Mouse (Mus musculus) cerebellum, adult 18-20 months (tissue): ENCODE measurements at regions not wholly inside any gene's neighbourhood (a gene's known extent, or its start where the extent isn't known, plus 50 kb on each side); places are given as distances from the start of the nearest gene placed in this dataset.

Experiments used
- DNase-seq, 2 experiments: peaks; one replicate each; pipeline ENCODE4 v3.0.0; 2021

DNA sequence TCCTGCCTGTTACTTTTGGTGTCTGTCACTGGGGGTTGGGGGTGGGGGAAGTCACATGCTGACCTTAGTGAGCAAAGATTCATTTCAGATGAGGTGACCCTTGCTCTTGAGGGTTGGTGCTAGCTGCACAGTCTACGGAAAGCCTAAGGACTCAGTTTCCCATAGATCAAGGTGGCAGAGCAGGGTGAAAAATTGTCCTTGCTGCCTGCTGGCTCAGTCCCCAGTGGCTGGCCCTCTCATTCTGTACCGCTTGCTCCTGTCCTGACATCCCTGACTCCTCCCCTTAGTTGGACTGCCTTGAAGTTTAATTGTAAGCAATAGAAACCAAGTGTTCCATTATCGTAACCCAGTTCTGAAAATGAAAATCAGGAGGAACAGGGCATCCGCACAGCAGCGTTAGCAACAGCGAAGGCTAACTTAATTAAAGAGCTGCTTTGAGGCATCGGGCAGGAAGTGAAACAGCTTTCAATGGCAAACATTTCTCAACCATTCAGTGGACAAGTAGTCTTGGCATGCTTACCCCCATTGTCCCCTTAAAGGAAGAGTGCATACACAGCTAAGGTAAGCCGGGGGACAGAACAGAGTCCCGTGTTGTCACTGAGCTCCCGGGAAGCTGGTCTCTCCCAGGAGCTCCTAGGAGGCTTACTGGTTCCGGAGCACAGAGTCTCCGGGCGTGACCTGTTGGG lies 151.9 kb upstream of the Id2 start:
- no peak for DNase-seq

GRCm38 (mm10) chr12:25246566-25246965 lies 149.6 kb upstream of the Id2 start:
- no peak for DNase-seq

DNA sequence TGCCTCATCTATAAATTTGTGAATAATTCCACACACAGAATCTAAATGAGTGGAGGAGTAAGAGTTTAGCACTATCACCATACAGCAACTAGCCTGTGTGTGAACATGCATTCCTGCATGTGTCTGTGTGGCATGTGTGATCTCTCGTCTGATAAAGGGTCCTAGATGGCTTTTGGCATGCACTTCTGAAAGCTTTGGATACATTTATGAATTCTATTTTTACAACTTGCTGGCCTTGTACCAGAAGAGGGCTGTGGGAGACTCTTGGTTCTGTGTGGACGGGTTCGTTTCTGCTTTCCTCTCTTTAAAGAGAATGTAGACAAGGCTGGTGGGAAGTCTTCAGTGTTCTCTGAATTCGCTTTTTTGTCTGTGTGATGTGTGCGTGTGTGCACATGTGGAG lies 148.7 kb upstream of the Id2 start:
- DNase-seq = no peak

DNA sequence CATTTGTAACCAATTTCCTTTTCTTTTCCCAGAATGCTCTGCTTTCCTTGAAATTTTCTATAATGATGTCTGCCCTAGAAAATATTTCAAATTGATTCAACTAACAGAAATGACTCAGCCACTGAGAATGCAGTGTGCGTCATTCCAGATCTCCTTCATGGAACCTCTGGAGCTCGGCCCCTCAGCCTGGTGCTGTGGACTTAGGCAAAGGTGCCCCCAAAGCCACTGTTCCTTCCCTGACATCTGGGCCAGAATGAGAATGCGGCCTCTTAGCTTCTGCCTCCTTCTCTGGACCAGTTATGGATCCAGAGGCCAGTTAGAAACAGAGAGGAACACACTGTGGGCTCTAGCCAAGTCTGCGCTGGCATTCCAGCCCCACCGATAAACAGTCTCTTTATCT lies 148.3 kb upstream of the Id2 start:
- no peak for DNase-seq

- no peak for DNase-seq
These were observed 147.7 kb upstream of the Id2 start for GRCm38 (mm10) chr12:25244666-25245065.

GRCm38 (mm10) chr12:25243901-25244300 lies 147.0 kb upstream of the Id2 start:
- no peak for DNase-seq

DNA sequence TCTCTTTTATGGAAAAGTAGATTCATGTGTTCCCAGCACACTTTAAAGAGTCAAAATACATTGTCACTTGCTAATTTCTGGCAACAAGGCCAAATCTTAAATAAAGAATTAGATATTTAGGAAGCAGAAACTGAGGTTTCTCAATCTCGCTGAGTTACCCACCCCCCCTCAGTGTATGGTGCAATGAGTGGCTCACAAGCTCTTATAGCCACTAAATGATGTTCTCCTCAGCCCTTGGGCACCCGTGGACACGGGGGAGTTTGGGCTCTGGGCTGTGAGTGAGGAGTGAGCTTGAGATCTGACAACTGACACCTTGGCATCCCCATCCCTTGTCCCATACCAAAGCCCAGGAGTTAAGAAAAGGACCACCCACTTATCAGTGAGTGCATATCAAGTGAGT lies 145.4 kb upstream of the Id2 start:
- no peak for DNase-seq

DNA sequence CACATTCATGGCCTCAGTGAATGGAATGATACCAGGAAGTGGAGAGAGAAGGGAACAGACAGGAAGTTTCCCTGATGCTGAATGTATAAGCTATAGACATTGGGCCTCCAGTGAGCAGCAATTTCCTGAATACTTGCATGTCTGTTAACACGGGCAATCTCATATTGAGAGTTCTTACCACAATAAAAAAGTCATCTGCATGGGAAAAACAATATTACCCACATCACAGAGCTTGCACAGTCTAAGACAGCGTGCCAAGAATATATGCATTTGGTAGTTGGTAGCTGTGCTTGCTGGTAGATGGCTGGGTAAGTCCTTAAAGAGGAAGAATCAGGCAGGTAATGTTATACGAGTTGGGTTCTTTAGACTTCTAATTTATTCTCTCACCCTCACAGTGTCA lies 144.7 kb upstream of the Id2 start:
- DNase-seq = no peak

GRCm38 (mm10) chr12:25240796-25241195 lies 143.9 kb upstream of the Id2 start:
- DNase-seq = peak in 1 of 2 experiments; percentile 25

GRCm38 (mm10) chr12:25240142-25240541 lies 143.2 kb upstream of the Id2 start:
- peak; percentile 15 to 29 for DNase-seq

DNA sequence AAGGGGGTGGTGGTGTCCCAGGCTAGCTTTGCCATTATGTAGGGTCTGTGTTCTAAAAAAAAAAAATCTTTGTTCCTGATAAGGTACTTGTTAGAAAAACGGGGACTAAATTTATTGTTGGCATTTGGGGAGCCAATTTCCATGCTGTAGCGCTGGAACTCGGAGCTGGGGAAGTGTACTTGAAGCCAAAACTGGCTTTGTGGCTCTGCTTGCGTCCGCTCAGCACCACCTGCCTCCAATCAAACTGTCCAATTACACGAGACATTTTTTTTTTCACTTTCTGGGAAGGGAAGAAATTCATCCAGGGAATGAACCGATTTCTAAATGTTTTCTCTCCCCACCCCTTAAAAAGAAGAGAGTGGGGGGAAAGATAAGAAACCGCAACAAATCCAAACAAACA lies 138.1 kb upstream of the Id2 start:
- DNase-seq = no peak

GRCm38 (mm10) chr12:25234636-25235035 lies 137.7 kb upstream of the Id2 start:
- no peak for DNase-seq

DNA sequence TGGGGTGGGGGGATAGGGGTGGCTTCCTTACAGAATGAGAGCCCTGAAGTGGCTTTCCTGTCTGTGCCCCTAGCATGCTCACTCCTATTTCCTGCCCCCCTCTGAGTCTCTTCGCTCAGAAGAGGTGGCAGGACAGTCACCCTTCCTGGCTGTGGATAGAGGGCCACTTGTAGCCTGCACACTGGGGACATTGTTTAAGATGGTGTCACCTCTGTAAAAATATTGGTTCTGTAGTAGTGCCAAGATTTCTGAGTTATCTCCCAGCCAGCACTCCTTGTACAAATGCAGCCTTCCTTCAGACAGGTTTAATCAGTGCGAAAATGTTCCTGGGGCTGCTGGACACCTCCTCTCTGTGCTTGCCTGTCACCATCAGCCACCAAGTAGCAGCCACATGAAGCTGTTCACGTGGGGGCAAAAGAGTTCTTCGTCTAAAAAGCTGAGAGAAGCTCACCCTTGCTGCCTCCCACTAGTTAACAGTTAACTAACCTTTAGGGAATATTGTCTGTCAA lies 136.1 kb upstream of the Id2 start:
- DNase-seq = no peak

GRCm38 (mm10) chr12:25232358-25233026 lies 135.6 kb upstream of the Id2 start:
- DNase-seq = no peak

- DNase-seq = no peak
These were observed 131.8 kb upstream of the Id2 start for GRCm38 (mm10) chr12:25228708-25229107.

GRCm38 (mm10) chr12:25227736-25228135 lies 130.8 kb upstream of the Id2 start:
- DNase-seq = no peak

DNA sequence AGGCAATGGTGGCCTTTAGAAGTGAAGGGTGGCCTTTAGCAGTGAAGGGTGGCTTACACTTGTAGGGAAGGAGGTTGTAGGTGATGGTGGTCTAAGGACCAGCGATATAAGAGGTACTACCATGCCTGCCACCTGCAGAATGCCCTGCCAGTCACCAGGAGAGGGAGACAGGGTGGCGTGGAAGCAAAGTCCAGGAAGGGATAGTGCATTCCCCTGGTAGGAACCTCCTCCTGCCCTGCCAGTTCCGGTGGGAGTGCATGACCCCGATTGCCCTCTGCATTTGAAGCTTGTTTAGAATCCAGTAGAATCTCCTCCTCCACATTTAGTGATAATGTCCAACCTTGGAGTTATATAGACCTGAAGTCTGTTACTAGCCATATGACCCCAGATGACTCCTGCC lies 127.7 kb upstream of the Id2 start:
- DNase-seq = no peak

DNA sequence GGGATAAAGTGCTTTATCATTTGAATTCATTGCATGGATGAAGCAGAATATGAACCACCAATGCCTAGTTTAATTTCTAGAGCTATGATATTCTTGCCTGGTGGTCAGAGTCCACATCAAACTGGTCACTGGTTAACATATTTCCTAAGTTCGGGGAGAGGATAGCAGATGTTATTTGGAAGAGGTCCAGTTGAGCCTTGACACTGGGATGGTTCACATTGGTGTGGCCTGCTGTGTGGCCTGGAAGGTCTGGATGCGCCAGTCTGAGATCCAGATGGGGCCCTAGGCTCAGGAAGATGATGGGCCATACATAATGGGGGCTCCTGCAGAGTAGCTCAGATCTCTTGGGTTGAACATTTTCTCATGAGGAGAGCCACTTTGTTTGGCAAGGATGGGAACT lies 127.3 kb upstream of the Id2 start:
- no peak for DNase-seq

- no peak for DNase-seq
These were observed 126.6 kb upstream of the Id2 start for GRCm38 (mm10) chr12:25223539-25223938.

- no peak for DNase-seq
These were observed 123.8 kb upstream of the Id2 start for GRCm38 (mm10) chr12:25220780-25221106.

- no peak for DNase-seq
These were observed 123.3 kb upstream of the Id2 start for GRCm38 (mm10) chr12:25220096-25220779.

GRCm38 (mm10) chr12:25219546-25219945 lies 122.6 kb upstream of the Id2 start:
- DNase-seq = no peak

GRCm38 (mm10) chr12:25216792-25217516 lies 120.0 kb upstream of the Id2 start:
- no peak for DNase-seq

DNA sequence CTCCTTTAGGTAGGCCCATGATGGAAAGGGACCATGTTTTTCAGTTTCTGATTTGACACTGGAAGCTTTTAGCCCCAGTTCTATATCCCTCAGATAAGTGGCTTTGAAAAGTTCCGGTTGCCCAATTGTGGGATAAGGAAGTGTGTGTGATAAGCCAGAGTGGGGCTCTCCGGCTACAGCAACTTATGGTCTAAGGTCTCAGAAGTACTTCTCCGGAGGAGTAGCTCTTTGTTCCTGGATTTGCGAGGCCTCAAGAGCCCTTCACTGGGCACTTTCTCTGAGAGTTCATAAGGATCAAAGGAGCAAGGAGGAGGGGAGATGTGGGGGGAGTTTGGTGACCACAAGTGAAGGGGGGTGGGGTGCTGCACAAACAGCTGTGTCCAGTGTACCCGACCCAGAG lies 118.3 kb upstream of the Id2 start:
- no peak for DNase-seq
